Mouse (Mus musculus) liver, adult 10 weeks (tissue): Measurements from ENCODE around the gene Cdk5r1. TPM values are rescaled to one million over a fixed set of nuclear protein-coding genes. Genes with fewer than 3 reads are reported as not detected.

Experiments used
- polyA plus RNA-seq: library from polyadenylated mRNA; stranded (reverse); fragments of 350-450 nt; fragmentation: Illumina TruSeq; extraction: RNeasy Lipid Tissue Mini Kit (QIAGEN cat#74804); gene quantifications from one replicate; pipeline ENCODE4 v1.2.3, GENCODE M21; 2014; ENCODE audit warnings: low read depth, low replicate concordance

The Cdk5r1 gene
- polyA plus RNA-seq: 0.29 TPM

DNA sequence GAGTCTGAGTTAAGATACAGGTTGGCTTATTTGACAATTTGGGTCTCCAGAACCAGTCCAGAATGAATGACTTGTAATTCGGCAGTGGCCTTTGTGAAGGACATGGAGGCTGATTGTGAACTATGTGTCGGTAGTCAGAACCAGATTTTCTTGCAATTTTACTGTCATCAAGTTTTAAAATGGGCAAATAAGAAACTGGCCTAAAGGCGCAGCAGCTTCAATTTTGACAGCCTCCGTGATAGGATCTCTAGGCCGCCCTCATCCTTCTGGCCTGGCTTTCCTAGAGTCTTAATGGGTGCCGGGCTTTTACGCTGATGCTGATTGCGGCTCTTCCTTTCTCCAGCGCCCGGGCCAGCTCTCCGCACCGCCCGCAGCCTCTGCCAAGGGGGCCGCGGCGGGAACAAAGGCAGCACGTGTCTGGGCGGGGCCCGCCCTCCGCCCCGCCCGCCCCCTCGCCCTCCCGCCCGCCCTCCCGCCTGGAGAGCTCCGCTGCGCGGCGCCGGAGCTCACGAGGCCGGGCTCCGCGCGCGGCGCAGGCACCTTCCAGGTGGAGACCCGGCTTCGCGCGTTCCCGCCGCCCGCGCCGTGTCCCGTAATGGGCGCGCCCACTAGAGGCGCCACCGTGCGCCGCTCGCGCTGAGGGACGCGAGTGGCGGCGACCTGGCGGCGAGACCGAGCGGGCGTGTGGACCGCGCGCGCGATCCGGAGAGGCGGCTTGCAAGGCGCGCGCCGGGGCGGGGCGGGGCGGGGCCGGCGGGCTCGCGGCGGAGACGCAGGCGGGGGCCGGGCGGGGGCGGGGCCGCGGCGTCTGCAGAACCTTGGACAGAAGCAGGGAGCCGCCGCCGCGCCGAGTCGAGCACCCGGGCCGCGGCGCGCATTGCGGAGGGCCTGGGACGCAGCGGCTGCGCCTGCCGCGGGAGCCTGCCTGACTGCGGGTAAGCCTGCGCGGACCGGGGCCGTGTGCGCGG lies at the start of gene Cdk5r1:
Gene Cdk5r1, plus strand, starts transcription at position 802 of the 968 bp plus-strand sequence.

GRCm38 (mm10) chr11:80428381-80429008 lies 48.3 kb upstream of the Cdk5r1 start, which contains the start of gene Psmd11:
TSS of gene Psmd11 (plus strand) at chr11:80428615.

Other genes starting within 250 kb of the Cdk5r1 start
- gene Rhbdl3, start 176.1 kb upstream of the Cdk5r1 start, polyA plus RNA-seq: not detected
- gene 5730455P16Rik, start 99.0 kb upstream of the Cdk5r1 start, polyA plus RNA-seq: 14.5 TPM
- 132 TPM for gene Zfp207, start 93.7 kb upstream of the Cdk5r1 start, polyA plus RNA-seq
- 140 TPM for gene Psmd11, start 48.4 kb upstream of the Cdk5r1 start, polyA plus RNA-seq